Mouse (Mus musculus): ENCODE results near the gene Lmna.

The Lmna gene

DNA sequence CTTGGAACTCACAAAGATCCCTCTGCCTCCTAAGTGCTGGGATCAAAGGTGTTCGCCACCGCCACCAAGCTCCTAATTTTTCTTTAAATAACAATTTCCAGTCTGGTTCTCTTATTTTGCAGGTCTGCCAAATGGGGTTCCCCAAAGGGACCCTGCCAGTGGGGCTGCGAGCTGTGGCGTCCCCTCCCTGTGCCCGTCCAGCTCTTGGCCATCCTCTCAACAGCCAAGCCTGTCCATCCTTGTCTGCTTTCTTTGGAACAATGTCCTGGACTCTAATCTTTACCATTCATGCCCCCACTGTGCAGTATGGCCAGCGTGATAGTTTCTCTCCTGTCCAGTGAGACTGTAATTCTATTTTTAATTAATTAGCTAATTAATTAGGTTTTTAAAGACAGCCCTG, 11.4 kb upstream of the Lmna start:
- in situ Hi-C loops (cut with MboI, MseI): loop anchor here (5.0 kb wide), 2 partner anchors 34 to 114 kb away; no protein-coding TSS in a partner anchor

DNA sequence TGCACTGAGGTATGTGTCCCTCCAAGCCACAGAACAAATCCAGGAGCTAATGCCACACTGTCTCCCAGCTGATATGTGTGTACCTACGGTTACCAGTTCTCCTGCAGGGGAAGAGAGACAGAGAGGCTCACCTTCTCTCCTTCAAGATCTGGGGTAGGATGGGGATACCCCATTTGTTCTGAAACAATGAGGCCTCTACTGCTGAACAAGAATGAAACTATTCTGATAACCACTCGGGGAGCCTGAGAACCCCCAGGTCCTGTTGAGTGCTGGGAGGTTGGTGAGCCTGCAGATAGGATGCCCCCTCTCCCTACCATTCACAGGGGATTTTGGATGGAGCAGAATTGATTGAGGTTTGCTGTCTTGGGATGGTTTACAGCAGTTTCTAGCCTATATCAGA, 10.3 kb upstream of the Lmna start:
- in situ Hi-C loops (cut with MboI, MseI): loop anchor here (5.0 kb wide), 2 partner anchors 33 to 113 kb away; no protein-coding TSS in a partner anchor

DNA sequence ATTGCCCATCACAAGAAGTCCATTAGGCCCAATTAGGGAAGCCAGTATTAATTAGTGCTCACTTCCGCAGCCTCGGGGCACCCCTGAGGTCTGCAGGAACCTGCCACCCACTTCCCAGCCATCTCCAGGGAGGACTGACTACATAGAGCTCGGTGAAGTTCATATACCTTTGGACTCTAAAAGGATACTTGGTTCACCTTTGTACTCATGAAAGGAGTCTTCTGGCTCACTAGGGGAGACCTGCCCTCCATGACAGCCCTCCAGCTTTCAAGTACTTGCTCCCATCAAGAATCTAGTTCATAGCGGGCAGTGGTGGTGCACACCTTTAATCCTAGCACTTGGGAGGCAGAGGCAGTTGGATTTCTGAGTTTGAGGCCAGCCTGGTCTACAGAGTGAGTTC, 8.7 kb upstream of the Lmna start:
- in situ Hi-C loops (cut with MboI, MseI): no loop called here

DNA sequence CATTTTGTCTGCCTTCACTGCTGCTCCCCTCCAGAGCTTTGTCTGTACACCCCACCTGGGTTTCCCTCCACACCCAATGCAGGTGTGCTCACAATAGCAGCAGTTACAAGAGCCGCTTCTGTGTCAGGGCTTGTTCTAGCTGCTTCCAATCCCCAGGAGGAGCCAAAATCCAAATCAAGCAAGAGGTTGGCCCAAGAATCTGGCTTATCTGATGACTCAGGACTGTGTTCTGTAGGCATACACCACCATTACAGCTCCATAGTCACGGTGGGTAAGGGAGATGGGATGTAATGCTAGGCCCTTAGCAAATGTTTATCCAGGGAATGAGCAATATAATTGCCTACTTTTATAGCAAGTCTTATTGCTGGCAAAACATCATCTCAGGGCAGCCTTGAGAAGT, 6.7 kb upstream of the Lmna start:
- in situ Hi-C loops (cut with MboI, MseI): no loop called here

DNA sequence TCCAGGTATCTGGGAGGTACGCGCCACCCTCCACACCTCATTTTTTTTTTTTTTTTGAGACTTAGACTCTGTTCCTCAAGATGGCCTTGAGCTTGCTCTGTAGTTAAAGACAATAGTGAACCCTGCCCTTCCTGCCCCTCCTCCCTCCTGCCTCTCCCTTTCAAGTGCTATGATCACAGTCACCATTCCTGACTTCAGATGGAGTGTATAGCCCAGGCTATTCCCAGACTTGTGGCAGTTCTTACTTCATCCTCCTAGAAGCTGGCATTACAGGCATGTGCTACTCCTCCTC, 5.3 kb upstream of the Lmna start:
- in situ Hi-C loops (cut with MboI, MseI): no loop called here

DNA sequence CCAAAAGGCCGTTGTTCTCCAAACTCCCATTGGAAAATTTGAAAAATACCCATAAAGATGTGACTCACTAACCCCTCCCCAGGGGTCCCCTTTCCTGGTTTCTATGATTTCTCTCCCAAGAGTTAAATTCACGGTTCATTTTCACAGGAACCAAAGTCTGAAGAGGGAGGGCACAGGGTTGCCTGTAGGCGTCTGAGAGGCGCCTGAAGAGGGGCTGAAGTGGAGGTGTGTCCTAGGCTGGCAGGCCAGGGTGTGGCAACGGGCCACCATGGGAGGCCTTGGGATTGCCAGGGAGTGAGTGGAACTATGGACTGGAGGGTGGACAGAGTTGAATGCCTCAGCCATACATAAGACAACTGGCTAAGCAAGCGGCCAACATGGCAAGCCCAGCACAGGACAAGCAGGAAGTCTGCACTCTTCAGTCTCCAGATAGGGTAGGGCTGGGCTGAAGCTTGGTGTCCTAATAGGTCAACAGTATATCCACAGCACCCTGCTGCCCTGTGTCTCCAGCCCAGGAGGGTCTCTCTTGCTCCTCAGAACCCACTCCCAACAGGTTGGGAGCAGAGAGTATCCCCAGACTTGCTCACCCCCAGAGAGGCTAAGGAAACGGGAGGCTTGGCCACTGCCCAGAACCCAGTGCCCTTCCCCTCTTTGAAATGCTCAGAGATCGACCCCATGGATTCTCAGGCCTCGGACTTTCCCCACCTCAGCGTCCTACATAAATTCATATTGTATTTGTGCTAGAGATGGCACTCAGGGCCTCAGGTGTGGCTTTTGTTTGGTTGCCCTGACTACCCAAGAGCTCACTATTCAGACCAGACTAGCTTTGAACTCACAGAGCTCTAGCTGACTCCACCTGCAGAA, 4.7 kb upstream of the Lmna start:
- in situ Hi-C loops (cut with MboI, MseI): no loop called here

DNA sequence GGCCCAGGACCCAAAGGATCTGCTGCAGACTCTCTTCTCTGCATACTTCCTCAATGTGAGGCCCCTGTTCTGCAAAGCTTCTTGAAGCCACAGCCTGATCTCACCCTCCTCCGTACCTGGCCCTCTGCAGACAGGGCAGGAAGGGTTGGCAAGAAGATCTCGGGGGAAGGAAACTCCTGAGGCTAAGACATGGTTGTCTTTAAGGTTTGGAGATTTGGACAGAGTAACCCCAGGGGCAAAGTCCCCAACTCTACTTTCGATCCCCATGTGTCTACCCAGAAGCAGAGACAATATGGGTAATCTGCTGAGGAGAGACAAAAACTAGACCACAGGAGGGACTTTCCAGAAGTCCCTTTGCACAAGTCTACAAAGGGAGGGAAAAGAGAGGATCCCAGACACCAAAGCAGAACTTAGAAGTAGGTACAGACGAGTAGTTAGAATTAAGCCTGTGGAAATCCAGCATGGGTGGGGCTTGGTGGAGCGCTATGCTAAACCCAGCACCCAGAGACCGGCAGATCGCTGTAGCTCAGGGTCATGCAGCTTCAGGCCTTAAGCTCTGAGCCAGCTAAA, 3.9 kb upstream of the Lmna start:
- in situ Hi-C loops (cut with MboI, MseI): no loop called here

DNA sequence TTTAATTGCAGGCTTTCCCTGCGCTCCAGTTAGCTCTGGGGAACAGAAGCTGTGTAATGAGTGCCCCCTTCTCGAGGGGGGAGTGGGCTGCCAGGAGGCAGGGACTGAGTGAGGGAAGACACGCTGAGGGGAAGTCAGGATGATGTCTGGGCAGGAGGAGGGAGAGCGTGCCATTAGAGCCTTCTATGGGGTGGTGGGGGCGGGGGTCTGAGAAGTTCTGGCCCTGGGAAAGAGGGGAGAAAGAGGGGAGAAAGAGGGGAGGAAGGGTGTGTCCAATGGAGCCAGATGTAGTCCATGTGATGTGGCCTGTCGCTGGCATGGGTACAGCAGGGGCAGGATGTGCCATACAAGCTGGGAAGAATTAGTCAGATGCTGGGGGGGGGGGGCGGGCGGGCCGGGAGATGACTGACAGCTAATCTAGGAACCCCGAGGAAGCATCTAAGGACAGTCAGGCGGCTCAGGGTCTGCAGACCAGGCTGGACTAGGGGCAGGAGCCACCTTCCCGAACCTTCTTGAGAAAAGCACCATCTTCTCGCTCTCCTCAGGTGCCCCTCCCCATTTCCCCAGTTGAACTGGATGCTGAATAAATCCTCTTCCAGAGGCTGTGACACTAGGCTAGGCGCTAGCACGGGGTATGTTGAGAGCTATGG, 3.3 kb upstream of the Lmna start:
- in situ Hi-C loops (cut with MboI, MseI): no loop called here

DNA sequence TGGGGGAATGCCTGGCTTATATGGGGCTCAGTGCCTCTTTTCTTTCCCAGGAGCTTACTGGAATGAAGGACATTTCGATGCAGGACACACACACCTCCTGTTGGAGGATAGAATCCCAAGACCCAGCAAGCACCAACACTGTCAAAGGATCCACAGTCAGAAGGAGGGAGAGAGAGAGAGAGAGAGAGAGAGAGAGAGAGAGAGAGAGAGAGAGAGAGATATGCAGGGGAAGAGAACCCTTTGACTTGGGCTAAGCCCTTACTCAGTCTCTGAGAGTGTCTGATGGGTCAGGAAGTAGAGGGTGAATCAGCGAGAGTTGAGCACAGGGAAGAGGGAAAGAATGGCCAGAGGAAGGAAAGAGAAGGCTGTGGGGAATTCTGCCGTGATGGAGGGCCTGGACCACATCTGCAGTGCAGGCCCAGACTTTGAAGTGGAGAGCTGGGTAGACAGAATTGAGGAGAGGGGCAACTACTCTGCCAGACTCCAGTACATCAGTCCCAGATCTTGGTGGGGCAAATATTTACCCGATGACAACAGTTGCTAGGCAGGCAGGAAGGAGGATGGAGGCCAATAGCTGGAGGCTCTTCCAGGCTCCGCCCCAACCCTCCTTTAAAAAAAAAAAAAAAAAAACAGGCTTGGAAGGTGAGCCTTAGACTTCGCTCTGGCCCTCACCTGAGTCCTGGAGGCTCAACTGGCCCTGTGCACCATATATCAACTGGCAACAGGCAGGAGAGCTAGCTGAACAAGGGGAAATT, 2.6 kb upstream of the Lmna start:
- in situ Hi-C loops (cut with MboI, MseI): no loop called here

DNA sequence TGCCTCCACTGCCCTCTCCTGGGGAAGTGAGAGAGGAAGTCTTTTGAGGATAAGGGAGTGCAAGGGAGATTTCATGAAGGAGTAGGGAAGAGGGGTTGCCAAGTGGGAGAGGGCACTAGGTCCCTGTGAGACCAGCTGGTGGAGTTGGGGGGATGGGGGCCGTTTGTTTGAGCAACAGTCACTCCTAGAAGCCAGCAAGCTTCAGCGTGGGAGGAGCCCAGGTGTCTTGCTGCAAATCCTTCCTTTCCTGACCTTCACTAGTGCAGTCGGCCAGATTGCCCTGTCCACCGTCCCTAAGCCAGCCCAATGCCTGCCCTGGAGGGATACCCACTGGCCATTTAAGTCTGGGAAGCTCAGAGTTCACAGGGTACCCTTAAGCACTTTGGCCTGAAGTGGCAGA, 1.8 kb upstream of the Lmna start:
- in situ Hi-C loops (cut with MboI, MseI): no loop called here

DNA sequence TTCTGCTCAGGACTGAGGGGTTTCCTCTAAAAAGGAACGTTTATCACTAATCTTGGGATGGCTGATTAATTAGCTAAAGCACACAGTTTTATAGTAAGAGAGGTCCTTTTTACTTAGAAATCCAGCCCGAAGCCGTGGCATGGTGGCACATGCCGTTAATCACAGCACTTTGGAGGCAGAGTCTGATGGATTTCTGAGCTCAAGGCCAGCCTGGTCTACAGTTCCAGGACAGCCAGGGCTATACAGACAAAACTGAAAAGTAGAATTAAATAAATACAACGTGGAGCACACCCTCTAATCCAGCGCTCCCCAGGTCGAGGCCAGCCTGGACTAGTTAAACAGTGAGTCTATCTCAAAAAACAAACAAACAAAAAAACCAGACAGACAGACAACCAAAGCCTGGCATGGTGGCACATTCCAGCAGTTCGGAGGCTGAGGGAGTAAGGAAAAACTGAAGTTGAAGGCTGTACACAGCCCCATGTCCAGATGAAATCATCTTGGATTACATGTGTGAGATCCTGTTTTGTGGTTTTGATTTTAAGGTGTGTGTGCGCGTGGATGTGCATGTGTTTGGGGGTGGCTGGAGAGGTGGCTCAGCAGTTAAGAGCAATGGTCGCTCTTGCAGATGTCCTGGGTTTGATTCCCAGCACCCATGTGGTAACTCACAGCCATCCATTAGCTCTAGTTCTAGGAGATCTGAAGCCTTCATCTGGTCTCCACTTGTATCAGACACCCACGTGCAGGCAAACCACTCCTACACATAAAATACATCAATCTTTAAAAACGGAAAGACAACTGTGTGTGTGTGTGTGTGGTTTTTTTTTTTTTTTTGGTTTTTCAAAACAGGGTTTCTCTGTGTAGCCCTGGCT, 899 bp upstream of the Lmna start:
- in situ Hi-C loops (cut with MboI, MseI): no loop called here

DNA sequence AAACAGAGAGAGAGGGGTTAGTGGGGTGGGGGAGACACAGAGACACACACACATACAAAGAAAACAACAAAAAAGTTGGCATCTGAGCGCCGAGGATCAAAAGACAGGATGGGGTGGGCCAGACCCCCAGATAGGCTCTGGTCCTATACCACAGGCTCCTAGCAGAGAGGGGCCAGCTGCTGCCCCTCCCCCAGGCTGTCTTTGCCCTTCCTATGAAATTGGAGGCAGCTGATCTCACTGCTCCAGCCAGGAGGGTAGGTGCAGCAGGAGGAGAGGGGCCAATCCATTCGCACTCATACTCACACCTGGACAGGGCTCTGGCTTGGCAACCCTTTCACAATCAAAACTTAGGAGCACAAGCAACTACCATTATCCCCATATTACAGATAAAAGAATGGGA, 506 bp downstream of the Lmna start:
- in situ Hi-C loops (cut with MboI, MseI): no loop called here

DNA sequence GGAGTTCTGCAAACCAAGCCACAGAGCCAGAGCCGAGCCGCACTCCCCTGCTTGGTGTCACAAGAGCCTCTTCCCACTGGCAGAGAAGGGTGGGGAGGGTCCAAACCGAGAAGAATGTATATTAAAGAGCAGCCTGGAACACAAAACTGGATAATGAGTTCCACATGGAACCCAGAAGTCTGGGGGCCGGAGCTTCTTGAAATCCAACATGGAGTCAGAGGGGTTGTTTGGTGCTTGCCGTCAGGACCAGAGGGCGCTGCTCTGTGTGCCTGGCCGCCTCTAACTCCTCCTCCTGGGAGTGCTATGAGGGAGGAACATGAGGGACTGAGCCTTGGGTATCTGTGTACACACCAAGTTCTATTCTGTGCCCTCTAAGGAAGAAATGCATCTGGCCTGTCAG, 4.0 kb downstream of the Lmna start:
- in situ Hi-C loops (cut with MboI, MseI): no loop called here

DNA sequence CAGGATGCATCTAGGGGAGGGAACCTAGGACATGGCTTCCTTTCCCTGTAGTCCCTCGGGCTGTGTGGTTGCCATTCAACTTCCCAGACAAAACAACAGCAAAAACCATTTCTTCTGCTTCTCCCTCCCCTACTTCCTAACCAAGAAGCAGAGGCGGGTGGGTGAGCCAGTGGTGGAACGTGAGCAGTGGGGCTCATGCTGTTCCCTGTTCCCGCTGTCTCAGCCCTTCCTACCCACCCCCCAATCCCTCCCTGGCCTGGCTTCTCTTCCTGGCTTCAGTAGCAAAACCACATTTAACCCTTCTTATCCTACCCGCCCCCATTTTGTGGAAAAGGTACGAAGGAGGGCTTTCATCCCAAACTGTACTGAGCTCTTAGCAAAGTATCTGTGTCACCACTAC, 4.7 kb downstream of the Lmna start:
- in situ Hi-C loops (cut with MboI, MseI): no loop called here

DNA sequence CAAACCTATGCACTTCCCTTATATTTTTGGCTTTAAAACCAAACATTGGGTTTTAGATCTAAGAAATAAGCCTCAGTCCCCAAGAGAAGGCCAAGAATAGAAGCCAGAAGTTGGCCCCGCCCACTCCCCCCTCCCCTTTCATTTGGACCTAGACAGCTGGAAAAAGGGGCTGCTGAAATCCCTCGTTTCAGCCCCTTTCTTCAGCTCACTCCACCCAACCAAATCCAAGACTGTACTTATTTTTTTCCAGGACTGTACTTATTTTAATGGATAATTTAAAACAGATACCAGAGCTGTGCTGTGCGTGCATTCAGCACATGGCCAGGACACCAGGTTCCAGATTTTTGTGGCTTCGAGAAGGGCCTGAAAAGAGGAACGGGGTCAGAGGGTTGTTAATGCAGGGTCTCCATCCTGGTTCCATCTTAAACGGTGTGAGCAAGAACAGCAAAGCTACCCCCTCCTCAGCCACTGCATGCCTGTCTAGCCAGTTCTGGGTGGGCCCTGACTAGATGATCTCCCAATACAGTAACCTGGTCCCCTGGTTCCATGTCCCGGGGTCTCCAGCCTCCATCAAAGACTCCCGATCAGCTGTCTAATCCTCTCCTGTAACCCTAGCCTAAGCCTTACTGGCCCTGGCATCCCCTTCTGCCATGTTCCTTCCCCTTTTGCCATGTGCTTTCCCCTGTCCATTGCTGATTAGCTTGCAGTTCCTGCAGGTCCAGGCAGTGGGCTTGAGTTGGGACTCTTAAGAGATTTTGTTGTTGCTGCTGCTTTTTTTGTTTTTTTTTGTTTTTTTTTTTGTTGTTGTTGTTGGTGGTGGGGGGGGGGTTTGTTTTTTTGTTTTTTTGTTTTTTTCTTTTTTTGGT, 5.6 kb downstream of the Lmna start:
- in situ Hi-C loops (cut with MboI, MseI): no loop called here

DNA sequence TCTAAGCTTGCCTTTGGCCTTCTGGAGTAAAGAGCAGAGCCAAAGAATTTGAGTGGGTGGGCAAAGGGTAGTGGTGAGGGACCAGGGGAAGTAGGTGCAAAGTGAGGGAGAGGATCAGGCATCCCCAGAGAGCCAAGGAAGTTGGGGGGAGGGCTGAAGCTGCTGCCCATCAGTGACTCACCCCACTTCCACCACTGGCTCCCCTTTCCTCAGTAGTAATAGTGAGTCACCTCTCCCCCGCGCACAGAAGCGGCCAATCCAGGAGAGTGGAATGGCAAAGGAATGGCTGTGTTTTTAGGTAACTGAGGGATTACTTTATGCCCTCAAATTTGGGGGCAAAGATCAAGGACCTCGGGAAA, 6.3 kb downstream of the Lmna start:
- in situ Hi-C loops (cut with MboI, MseI): no loop called here

DNA sequence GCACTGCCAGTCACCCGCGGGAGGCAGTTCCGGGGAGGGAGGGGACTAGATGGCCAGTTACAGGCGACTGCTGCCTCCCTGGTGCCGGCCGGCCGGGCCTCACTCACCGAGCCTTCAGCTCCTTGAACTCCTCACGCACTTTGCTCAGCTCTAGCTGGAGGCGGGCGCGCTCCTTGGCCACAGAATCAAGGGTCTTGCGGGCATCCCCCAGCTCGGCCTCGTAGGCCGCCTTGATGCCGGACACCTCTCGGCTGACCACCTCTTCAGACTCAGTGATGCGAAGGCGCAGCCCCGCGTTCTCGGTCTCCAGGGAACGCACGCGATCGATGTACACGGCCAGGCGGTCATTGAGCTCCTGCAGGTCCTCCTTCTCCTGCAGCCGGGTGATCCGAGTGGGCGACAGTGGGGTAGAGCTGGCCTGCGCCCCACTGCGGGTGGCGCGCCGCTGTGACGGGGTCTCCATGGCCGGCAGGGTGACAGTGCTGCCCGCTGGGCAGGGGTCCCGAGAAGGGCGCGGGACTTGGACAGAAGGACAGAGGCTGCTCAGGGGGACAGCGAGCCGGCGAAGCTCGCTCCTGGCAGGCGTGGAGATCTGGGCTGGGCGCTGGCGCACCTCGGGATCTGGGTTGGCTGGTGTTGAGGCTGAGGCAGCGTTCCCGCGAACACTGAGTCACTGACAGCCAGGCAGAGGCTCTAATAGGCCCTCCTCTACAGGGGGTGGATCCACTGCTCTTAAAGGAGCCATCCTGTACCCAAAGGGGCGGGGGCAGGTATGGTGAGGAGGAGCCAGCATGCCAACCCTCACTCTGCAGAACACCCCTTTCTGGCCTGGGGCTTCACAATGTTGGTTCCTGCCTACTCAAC, 6.9 kb downstream of the Lmna start:
- in situ Hi-C loops (cut with MboI, MseI): no loop called here

DNA sequence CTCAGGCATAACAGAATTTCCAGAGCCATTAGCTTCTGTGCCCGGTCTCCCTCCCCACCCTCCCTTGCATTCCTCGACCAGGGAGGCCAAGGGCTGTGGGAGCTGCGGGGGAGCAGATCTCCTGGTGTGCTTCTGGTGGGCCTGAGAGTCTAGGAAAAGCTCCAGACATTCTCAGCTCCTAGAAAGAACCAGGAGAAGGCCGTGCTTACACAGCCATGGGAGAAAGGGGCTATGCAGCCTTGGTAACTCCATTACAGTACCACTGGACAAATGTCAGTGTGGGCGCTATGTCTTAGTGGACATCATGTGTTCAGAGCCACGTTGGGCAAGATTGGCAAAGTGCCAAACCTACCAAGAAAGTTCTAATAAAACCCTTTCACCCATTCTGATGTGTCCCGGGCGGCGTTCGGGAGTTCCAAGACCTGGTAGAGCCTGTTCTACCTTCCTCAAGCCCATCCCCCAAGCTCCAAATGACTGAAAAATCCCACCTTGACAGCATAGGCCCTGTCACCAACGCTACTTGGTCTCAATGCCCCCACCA, 7.7 kb downstream of the Lmna start:
- in situ Hi-C loops (cut with MboI, MseI): no loop called here

DNA sequence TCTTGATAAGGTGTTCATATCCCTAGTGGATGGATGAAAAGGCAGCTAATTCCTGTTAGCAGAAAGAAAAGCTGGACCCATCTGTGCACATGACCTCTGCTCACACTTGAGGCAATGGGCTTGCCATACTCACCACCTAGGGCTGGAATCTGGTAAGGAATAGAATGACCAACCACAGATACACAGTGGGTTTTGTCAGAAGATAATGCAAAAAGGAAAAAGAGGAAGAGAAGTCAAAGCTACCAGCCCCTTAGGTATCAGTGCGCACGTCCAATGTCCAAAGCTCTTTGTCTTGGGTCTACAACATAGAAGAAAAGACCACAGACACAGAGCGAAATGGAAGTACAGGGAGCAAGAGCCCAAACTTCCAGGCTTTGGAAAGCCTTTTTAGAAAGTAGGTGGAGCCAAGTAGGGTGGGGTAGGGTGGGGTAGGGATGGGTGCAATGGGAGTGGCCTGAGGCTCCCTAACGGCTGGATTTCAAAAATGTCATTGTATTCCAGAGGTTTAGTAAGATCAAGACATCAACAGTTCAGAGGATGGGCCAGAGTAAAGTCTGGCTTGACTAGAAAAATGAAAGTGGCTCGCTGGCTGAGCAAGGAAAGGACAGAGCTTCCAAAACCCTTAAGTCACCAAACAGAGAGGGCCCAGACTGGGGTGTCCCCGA, 8.3 kb downstream of the Lmna start:
- in situ Hi-C loops (cut with MboI, MseI): no loop called here
